Mouse (Mus musculus): ENCODE results near the gene Fgfr2.

Gene Fgfr2

DNA sequence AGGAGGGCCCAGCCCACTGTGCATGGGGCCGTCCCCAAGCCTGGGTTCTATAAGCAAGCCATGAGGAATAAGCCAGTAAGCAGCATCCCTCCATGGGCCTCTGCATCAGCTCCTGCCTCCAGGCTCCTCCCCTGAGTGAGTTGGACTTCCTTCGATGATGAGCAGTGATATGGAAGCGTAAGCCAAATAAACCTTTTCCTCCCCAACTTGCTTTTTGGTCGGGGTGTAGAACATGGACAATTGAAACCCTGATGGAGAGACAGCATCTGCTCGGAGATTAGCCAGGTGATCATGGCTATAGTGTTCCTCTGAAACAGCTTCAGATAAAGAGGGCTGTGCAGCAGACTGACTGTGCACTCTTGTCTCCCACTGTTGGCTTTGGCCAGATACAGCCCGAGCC lies 2155.2 kb downstream of the Fgfr2 start:
- DNase-seq (ENCODE audit: low spot score), result no peak

DNA sequence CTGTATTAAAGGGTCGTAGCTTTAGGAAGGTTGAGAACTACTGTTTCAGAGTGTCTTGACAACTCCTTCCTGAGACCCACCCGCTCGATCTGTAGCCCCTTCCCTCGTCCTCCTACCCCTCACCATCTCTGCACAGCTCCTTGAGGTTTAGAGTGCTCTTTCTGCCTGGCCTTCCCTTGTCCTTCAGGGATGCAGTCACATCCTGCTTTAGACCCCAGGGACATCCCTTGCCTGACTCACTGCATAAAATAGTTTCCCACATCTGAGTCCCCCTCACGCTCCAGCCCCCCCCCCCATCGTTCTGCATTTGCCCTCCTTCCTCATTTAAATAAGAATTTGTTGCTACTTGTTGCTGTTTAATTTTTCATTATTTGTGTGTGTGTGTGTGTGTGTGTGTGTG lies 2156.3 kb downstream of the Fgfr2 start:
- DNase-seq (ENCODE audit: low spot score), result no peak

GRCm38 (mm10) chr7:130966451-130966850 lies 2156.7 kb downstream of the Fgfr2 start:
- DNase-seq (ENCODE audit: low spot score), result no peak

DNA sequence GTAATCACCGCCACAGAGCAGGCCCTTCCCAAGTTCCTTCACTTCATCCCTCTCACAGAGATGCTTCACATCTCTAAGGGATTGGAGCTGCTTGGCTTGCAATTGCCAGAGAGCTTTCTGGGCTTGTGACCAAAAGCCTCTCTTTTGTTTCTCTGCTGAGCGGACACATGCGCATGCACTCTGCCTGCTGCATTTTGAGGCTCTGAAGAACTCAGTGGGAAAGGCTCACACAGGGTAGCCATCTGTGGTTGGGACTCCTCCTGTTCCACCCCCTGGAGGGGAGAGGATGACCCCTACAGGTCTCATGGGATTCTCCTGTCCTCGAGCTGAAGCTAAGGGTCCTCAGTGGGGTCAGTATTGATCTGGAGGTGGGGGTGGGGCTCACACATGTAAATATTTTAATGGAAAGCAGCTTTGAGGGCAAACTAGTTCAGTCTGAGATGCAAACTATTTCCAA lies 2157.2 kb downstream of the Fgfr2 start:
- no peak for DNase-seq (ENCODE audit: low spot score)

GRCm38 (mm10) chr7:130965396-130965795 lies 2157.8 kb downstream of the Fgfr2 start:
- no peak for DNase-seq (ENCODE audit: low spot score)

GRCm38 (mm10) chr7:130964686-130965085 lies 2158.5 kb downstream of the Fgfr2 start:
- DNase-seq (ENCODE audit: low spot score), result no peak

- DNase-seq (ENCODE audit: low spot score), result no peak
Measured at GRCm38 (mm10) chr7:130961429-130961828, 2161.7 kb downstream of the Fgfr2 start.

DNA sequence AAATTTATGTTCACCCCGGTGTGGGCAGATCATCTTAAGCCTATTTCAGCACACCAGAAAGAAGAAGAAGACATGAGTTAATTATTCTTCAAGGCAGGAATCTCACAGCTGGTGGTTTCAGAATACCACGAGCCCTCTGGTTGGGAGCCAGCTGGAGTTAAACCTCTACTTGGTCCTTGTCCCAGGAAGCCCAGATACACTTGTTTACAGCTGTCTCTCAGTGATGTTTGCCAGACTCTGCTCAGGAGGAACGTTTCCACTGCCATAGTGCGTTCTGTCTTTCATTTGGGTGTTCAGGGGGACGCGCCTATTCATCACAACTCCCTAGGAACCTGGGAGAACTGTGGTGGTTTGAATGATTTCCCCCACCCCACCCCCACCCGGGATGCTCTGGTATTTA lies 2163.3 kb downstream of the Fgfr2 start:
- no peak for DNase-seq (ENCODE audit: low spot score)

GRCm38 (mm10) chr7:130958551-130958950 lies 2164.6 kb downstream of the Fgfr2 start:
- no peak for DNase-seq (ENCODE audit: low spot score)

GRCm38 (mm10) chr7:130954177-130954601 lies 2169.0 kb downstream of the Fgfr2 start:
- DNase-seq (ENCODE audit: low spot score), result no peak

GRCm38 (mm10) chr7:130953376-130953775 lies 2169.8 kb downstream of the Fgfr2 start:
- DNase-seq (ENCODE audit: low spot score), result no peak

- no peak for DNase-seq (ENCODE audit: low spot score)
Measured at GRCm38 (mm10) chr7:130951004-130951403, 2172.1 kb downstream of the Fgfr2 start.

GRCm38 (mm10) chr7:130950482-130950881 lies 2172.7 kb downstream of the Fgfr2 start:
- DNase-seq (ENCODE audit: low spot score), result no peak

GRCm38 (mm10) chr7:130949331-130949751 lies 2173.8 kb downstream of the Fgfr2 start:
- no peak for DNase-seq (ENCODE audit: low spot score)

GRCm38 (mm10) chr7:130948563-130949208 lies 2174.5 kb downstream of the Fgfr2 start:
- DNase-seq (ENCODE audit: low spot score), result no peak

- no peak for DNase-seq (ENCODE audit: low spot score)
Measured at GRCm38 (mm10) chr7:130946303-130946702, 2176.8 kb downstream of the Fgfr2 start.

DNA sequence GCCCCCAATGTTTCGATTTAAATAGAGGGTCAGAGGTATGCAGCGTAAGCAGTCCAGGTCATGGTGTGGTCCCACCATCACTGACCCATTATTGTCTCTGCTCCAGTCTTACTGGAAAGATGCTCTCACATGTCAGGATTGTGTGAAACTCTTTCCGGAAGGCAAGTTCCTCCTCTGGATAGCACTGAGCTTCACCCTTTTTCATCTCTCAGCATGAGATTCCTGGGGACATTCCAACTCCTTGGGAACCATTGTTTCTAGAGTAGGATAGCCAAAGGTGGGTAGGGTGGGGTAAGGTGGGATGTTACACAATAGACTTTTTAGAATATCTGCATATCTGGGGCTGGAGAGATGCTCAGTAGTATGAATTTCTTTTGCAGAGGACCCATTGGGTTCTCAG lies 2177.4 kb downstream of the Fgfr2 start:
- DNase-seq (ENCODE audit: low spot score), result no peak

GRCm38 (mm10) chr7:130944766-130945475 lies 2178.2 kb downstream of the Fgfr2 start:
- no peak for DNase-seq (ENCODE audit: low spot score)

- DNase-seq (ENCODE audit: low spot score), result no peak
Measured at GRCm38 (mm10) chr7:130943280-130943895, 2179.8 kb downstream of the Fgfr2 start.

- DNase-seq (ENCODE audit: low spot score), result no peak
Measured at GRCm38 (mm10) chr7:130940733-130941132, 2182.4 kb downstream of the Fgfr2 start.

GRCm38 (mm10) chr7:130938896-130939295 lies 2184.3 kb downstream of the Fgfr2 start:
- DNase-seq (ENCODE audit: low spot score), result no peak

DNA sequence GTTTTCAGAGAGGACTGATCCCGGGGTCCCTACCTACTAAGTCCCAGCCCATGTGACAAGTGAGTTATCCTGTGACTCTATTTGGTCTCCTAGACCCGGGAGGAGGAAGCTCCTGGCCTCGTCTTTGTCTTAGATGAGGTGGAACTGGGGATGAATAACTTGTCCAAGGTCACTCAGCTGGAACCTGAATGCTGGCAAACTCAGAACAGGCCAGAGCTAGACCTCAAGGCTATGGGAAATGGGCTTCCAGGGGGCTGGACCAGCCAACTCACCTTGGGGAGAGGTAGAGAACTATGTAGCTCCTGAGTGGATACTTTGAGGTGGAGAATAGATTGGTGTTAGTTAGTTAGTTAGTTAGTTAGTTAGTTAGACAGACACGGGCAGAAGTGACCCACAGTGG lies 2185.1 kb downstream of the Fgfr2 start:
- no peak for DNase-seq (ENCODE audit: low spot score)

DNA sequence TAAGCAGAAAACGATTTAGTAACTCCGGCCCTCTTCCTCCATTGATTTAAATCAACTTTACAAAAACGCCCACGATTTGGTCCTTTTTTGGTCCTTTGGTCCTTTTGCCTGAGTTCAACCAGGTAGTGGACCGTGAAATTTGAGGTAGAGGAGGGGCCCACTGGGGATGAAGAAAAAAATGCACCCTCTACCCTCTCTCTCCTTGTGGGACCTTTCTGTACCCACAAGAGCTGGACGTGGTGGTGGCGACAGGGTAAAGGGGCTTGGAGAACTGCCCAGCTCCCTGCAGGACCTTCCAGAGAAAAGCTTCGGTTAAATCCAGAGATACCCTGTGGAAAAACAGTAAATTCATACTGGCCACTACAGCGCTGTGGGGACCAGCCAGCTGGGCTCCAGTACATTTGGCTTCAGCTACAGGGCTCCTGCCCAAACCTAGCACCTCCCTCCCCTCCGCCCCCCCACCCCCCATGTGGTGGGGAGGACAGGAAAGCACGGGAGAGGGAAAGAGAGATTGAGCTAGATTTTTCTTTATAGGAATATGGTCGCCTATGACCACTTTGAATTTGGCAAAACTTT lies 2185.8 kb downstream of the Fgfr2 start:
- DNase-seq (ENCODE audit: low spot score), result no peak

All from T-cell, adult 2 months (primary cell).